Mouse (Mus musculus): ENCODE measurements around the gene Hk1. TPM values are rescaled to one million over a fixed set of nuclear protein-coding genes. Genes with fewer than 3 reads are reported as not detected.

The Hk1 gene
- polyA plus RNA-seq, 1 experiment from 2014 or later, result 19.9 TPM

DNA sequence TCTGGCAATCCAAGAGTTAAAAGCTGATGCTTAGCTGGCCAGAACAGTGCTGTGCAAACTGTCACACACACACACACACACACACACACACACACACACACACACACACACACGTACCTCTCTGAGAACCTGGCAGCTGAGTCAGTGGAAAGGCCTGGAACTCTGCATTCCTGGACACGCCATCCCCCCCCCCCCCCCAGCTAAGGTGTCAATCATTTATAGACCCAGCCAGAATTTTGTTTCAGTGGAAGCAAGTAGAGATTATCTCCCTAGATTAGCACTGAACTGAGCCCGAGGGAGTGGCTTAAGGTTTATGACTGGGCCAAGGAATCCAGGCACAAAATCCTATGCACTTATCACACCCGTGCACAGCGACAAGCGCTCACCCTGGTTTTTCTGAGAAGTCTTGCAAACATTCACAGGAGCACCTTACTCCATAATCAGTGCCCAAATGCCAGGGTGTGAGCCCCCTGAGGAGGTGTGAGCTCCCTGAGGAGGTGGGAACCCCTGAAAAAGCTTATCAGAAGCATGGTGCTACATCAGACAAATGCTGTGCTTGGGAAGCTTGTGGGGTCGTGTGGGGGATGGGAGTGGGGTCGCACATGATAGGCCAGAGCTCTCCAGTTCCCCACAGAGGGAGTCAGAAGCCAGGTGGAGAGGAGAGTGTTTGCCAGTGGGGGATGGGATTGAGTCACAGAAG is 33.3 kb upstream of the Hk1 start:
- no peaks in the 10 kb centered on the region for H3K4me1 ChIP-seq (ENCODE audit: control insufficient read depth, insufficient read depth, low read length)
- H3K27ac ChIP-seq (replicated peaks; ENCODE audit: low read depth, low read length), result no peak overlapping the region
- H3K9me3 ChIP-seq (replicated peaks; ENCODE audit: control insufficient read depth, low read length), result no peaks in the 10 kb centered on the region
- H3K27me3 ChIP-seq (ENCODE audit: control insufficient read depth, insufficient read depth, low read length), result no peaks in the 10 kb centered on the region
- DNase-seq (ENCODE audit: low spot score) (no peak), ATAC-seq (replicated peaks; ENCODE audit: insufficient number of reproducible peaks, low FRiP score, low TSS enrichment, low read depth) (no peak)
- WGBS, result 32% methylated on average over 8 of the region's 8 CpGs
- no peak overlapping the region for H3K9ac ChIP-seq (replicated peaks; ENCODE audit: low read length)
- H3K4me2 ChIP-seq (ENCODE audit: low read depth, low read length), result no peak overlapping the region
- no peak overlapping the region for H3K4me3 ChIP-seq (ENCODE audit: low read depth, low read length)
- no peaks in the 10 kb centered on the region for H3K36me3 ChIP-seq (replicated peaks; ENCODE audit: control insufficient read depth, insufficient read depth, low read depth, low read length)

DNA sequence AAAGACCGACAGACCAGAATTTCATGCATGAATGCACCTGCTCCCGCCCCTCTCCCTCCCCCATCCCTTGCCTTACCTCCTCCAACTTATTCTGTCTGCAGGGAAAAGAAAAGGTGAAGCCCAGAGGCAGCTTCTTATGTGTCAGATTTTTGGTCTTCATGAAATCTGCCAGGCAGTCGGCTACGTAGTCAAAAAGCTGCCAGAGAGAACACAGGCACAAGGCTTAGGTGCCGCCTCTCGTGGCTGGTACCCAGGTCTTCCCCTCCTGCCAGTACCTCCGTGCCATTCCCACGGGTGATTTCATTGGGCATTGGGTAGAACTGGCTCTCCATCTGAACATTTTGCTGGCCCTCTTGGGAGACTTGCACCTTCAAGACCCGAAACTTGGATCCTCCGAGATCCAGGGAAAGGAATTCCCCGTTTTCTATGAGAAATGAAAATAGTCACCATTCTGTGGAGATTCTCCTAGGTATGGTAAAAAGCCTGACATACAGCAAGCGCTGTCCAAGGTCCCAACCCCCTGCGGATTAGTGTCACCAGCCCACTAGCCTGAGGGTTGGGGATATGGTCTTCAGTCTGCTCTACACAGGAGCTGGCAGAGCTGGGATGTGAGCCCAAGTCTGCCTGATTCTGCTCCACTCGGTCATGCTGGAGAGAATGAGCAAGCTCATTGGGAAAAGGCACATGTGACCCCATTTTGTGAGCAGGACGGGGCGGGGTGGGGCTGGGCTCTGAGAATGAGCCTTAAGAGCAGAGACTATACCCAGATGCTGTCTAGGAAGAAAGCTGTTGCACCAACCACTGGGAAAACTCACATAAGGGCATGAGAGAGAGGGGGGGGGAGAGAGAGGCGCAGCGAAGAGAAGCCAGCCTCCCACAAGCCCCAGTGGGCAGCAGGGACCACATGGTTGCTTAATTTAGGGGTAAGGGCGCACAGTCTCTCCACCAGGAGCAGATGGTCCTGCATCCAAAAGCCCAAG is 32.0 kb upstream of the Hk1 start:
- no peak overlapping the region for H3K4me2 ChIP-seq (ENCODE audit: low read depth, low read length)
- H3K4me3 ChIP-seq (ENCODE audit: low read depth, low read length), result no peak overlapping the region
- H3K27ac ChIP-seq (replicated peaks; ENCODE audit: low read depth, low read length), result no peak overlapping the region
- H3K27me3 ChIP-seq (ENCODE audit: control insufficient read depth, insufficient read depth, low read length), result no peaks in the 10 kb centered on the region
- DNase-seq (ENCODE audit: low spot score) (no peak), ATAC-seq (replicated peaks; ENCODE audit: insufficient number of reproducible peaks, low FRiP score, low TSS enrichment, low read depth) (no peak)
- no peaks in the 10 kb centered on the region for H3K9me3 ChIP-seq (replicated peaks; ENCODE audit: control insufficient read depth, low read length)
- no peaks in the 10 kb centered on the region for H3K4me1 ChIP-seq (ENCODE audit: control insufficient read depth, insufficient read depth, low read length)
- 69% methylated on average over 19 of the region's 19 CpGs for WGBS
- no peaks in the 10 kb centered on the region for H3K36me3 ChIP-seq (replicated peaks; ENCODE audit: control insufficient read depth, insufficient read depth, low read depth, low read length)
- H3K9ac ChIP-seq (replicated peaks; ENCODE audit: low read length), result no peak overlapping the region

DNA sequence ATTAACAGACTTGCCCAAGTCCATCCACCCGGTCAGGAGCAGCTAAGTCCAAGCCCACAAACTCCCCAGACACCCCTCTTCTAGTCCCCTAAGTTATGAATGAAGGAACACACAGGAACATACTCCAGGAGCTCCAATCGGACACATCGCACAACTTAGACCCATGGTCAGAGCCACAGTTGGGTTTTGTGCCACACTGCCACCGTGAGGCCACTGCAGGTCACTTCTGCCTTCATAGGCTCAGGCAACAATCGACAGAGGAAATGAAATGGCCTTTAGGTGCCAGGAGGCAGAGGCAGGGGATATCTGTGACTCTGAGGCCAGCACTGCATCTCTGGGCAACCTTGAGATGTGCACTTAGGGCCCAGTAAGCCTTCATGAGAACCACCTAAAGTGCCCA is 31.2 kb upstream of the Hk1 start:
- Histone ChIP-seq H3K9me3 (replicated peaks; ENCODE audit: control insufficient read depth, low read length) (no peaks in the 10 kb centered on the region), H3K4me1 (ENCODE audit: control insufficient read depth, insufficient read depth, low read length) (no peaks in the 10 kb centered on the region), H3K4me2 (ENCODE audit: low read depth, low read length) (no peak overlapping the region), H3K27ac (replicated peaks; ENCODE audit: low read depth, low read length) (no peak overlapping the region), H3K36me3 (replicated peaks; ENCODE audit: control insufficient read depth, insufficient read depth, low read depth, low read length) (no peaks in the 10 kb centered on the region), H3K9ac (replicated peaks; ENCODE audit: low read length) (no peak overlapping the region), H3K27me3 (ENCODE audit: control insufficient read depth, insufficient read depth, low read length) (no peaks in the 10 kb centered on the region), H3K4me3 (ENCODE audit: low read depth, low read length) (no peak overlapping the region)
- ATAC-seq (replicated peaks; ENCODE audit: insufficient number of reproducible peaks, low FRiP score, low TSS enrichment, low read depth), result no peak
- WGBS, result 11% methylated on average over 5 of the region's 5 CpGs
- peak; percentile 78 for DNase-seq (ENCODE audit: low spot score)

DNA sequence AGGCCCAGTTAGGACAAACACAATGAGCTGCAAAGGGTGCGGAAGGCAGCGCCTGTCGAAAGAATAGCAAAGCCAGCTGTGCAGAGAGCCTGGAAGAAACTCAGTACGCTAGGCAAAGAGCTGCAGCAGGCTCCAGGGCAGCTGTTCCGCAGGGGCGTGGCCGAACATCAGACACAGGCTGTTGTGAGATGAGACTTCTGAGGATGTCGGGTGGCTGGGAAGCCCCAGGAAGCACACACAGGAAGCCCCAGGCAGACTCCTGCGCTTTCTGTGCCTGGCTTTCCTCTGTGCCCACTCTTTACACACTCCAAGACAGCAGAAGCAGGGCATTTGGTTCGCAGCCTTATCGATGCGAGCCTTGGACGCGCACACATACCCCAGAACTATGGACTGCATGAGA is 25.2 kb upstream of the Hk1 start:
- WGBS, result 39% methylated on average over 14 of the region's 14 CpGs
- Histone ChIP-seq H3K27ac (replicated peaks; ENCODE audit: low read depth, low read length) (no peak overlapping the region), H3K4me1 (ENCODE audit: control insufficient read depth, insufficient read depth, low read length) (no peaks in the 10 kb centered on the region), H3K36me3 (replicated peaks; ENCODE audit: control insufficient read depth, insufficient read depth, low read depth, low read length) (no peaks in the 10 kb centered on the region), H3K4me3 (ENCODE audit: low read depth, low read length) (no peak overlapping the region), H3K27me3 (ENCODE audit: control insufficient read depth, insufficient read depth, low read length) (no peaks in the 10 kb centered on the region), H3K9me3 (replicated peaks; ENCODE audit: control insufficient read depth, low read length) (no peaks in the 10 kb centered on the region), H3K4me2 (ENCODE audit: low read depth, low read length) (peak overlapping the region; percentile 29; the same call in 1 of the 2 replicates), H3K9ac (replicated peaks; ENCODE audit: low read length) (no peak overlapping the region; the same call in 1 of the 2 replicates)
- DNase-seq (ENCODE audit: low spot score) (peak; percentile 50), ATAC-seq (replicated peaks; ENCODE audit: insufficient number of reproducible peaks, low FRiP score, low TSS enrichment, low read depth) (no peak)

DNA sequence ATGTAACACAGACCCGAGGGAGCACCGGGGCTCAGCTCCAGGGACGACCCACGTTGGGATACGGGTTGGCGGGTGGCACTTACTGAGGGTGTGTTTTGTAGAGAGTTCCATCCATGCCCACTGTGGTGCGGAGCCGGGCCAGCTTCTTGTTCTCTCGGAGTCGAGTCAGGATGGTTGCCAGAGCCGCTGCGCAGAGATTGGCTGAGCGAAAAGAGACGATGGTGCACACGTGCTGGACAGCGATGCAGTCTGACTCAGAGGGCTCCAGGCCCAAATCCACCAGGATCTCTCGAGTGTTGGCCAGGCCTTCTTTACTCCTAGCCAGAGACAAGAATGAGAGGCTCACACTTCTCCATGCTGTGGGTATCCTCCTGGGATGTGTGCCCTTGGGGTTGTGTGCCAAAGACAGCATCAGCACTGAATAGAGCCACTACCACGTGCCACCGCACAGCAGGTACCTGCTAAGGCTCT is 22.0 kb upstream of the Hk1 start:
- Histone ChIP-seq H3K36me3 (replicated peaks; ENCODE audit: control insufficient read depth, insufficient read depth, low read depth, low read length) (no peaks in the 10 kb centered on the region), H3K9me3 (replicated peaks; ENCODE audit: control insufficient read depth, low read length) (no peaks in the 10 kb centered on the region), H3K4me2 (ENCODE audit: low read depth, low read length) (no peak overlapping the region), H3K4me1 (ENCODE audit: control insufficient read depth, insufficient read depth, low read length) (no peaks in the 10 kb centered on the region), H3K9ac (replicated peaks; ENCODE audit: low read length) (no peak overlapping the region), H3K27me3 (ENCODE audit: control insufficient read depth, insufficient read depth, low read length) (no peaks in the 10 kb centered on the region), H3K4me3 (ENCODE audit: low read depth, low read length) (no peak overlapping the region), H3K27ac (replicated peaks; ENCODE audit: low read depth, low read length) (no peak overlapping the region)
- WGBS, result 84% methylated on average over 19 of the region's 19 CpGs
- ATAC-seq (replicated peaks; ENCODE audit: insufficient number of reproducible peaks, low FRiP score, low TSS enrichment, low read depth) (no peak), DNase-seq (ENCODE audit: low spot score) (no peak)

DNA sequence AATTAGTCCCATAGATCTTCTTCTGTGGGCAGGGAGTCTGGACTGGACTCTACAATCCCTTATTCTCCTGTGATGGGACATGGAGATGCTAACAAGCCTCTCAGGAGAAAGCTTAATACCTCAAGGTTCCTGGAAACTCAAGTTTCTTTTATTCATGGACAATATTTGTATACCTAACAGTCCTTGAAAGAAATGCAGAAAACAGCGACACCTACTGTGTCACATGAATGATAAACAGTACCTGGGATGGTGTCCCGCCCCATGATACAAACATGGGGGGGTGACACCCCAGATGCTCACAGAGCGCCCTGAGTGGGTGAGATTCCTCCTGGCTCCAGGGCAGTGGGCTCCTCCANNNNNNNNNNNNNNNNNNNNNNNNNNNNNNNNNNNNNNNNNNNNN is 3.3 kb upstream of the Hk1 start:
- H3K27ac ChIP-seq (replicated peaks; ENCODE audit: low read depth, low read length), result no peak overlapping the region
- no peak for ATAC-seq (replicated peaks; ENCODE audit: insufficient number of reproducible peaks, low FRiP score, low TSS enrichment, low read depth)
- 80% methylated on average over 3 of the region's 3 CpGs for WGBS

DNA sequence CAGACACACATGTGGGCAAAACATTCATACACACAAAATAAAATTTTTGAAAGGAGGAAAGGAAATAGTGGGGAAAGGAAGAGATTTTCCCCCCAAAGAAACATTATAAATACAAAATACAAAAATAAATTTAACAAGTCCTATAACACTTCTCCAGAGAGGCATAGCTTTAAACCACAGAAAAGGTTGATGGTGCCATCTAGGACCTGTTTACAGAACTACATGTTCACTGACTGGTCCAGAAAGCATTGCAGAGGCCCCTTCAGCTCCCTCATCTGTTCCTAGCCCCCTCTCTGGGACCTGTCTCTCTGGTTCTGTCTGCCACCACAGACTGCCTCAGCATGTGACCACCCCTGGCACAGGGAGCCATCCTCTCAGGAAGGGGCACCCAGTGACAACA is 1.2 kb upstream of the Hk1 start:
- DNase-seq (ENCODE audit: low spot score) (no peak), ATAC-seq (replicated peaks; ENCODE audit: insufficient number of reproducible peaks, low FRiP score, low TSS enrichment, low read depth) (no peak)
- H3K9me3 ChIP-seq (replicated peaks; ENCODE audit: control insufficient read depth, low read length), result no peaks in the 10 kb centered on the region
- H3K36me3 ChIP-seq (replicated peaks; ENCODE audit: control insufficient read depth, insufficient read depth, low read depth, low read length), result no peaks in the 10 kb centered on the region
- H3K4me2 ChIP-seq (ENCODE audit: low read depth, low read length), result no peak overlapping the region
- H3K4me3 ChIP-seq (ENCODE audit: low read depth, low read length), result no peak overlapping the region
- no peaks in the 10 kb centered on the region for H3K27me3 ChIP-seq (ENCODE audit: control insufficient read depth, insufficient read depth, low read length)
- H3K27ac ChIP-seq (replicated peaks; ENCODE audit: low read depth, low read length), result no peak overlapping the region
- no peaks in the 10 kb centered on the region for H3K4me1 ChIP-seq (ENCODE audit: control insufficient read depth, insufficient read depth, low read length)
- no peak overlapping the region for H3K9ac ChIP-seq (replicated peaks; ENCODE audit: low read length)

More for the DNA sequence above, 3.3 kb upstream of the Hk1 start:
- H3K4me3 ChIP-seq (ENCODE audit: low read depth, low read length), result no peak overlapping the region
- H3K9me3 ChIP-seq (replicated peaks; ENCODE audit: control insufficient read depth, low read length), result no peaks in the 10 kb centered on the region
- H3K36me3 ChIP-seq (replicated peaks; ENCODE audit: control insufficient read depth, insufficient read depth, low read depth, low read length), result no peaks in the 10 kb centered on the region
- no peaks in the 10 kb centered on the region for H3K4me1 ChIP-seq (ENCODE audit: control insufficient read depth, insufficient read depth, low read length)
- DNase-seq (ENCODE audit: low spot score), result no peak
- H3K27me3 ChIP-seq (ENCODE audit: control insufficient read depth, insufficient read depth, low read length), result no peaks in the 10 kb centered on the region
- H3K9ac ChIP-seq (replicated peaks; ENCODE audit: low read length), result no peak overlapping the region
- no peak overlapping the region for H3K4me2 ChIP-seq (ENCODE audit: low read depth, low read length)

DNA sequence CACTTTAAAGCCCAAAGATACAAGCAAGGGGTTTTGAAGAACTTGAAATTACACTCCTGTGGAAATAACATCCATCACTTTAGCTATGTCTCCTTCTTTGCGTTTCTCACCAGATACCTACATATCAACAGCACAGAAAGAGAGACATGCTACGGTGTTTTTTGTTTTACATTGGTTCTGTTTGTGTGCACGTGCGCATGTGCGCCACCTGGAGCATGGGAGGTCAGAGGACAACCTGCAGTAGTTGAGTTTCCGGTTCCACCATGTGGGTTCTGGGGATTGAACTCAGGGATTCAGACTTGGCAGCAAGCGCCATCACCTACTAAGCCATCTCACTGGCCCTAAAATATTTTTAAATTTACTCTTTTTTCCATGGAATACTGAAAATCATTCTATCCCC is 20.9 kb downstream of the Hk1 start:
- ATAC-seq (replicated peaks; ENCODE audit: insufficient number of reproducible peaks, low FRiP score, low TSS enrichment, low read depth), result no peak
- no peak overlapping the region for H3K4me2 ChIP-seq (ENCODE audit: low read depth, low read length)
- H3K4me1 ChIP-seq (ENCODE audit: control insufficient read depth, insufficient read depth, low read length), result no peaks in the 10 kb centered on the region
- no peak overlapping the region for H3K4me3 ChIP-seq (ENCODE audit: low read depth, low read length)
- no peak overlapping the region for H3K27ac ChIP-seq (replicated peaks; ENCODE audit: low read depth, low read length)
- H3K9ac ChIP-seq (replicated peaks; ENCODE audit: low read length), result no peak overlapping the region
- DNase-seq (ENCODE audit: low spot score), result no peak
- no peaks in the 10 kb centered on the region for H3K27me3 ChIP-seq (ENCODE audit: control insufficient read depth, insufficient read depth, low read length)
- H3K36me3 ChIP-seq (replicated peaks; ENCODE audit: control insufficient read depth, insufficient read depth, low read depth, low read length), result no peaks in the 10 kb centered on the region
- no peaks in the 10 kb centered on the region for H3K9me3 ChIP-seq (replicated peaks; ENCODE audit: control insufficient read depth, low read length)
- WGBS, result 92% methylated on average over 7 of the region's 7 CpGs
